In genomic region chr1:182990092-182990762, GRCm38 (mm10) we compare ENCODE assay signal across 10 mouse cellular contexts. TPM values are rescaled to one million over a fixed set of nuclear protein-coding genes. Genes with fewer than 3 reads are reported as not detected.
DNase-seq lines count a peak whose midpoint lies in the region; ATAC-seq and TF ChIP-seq lines count a peak whose summit lies in the region.
"Had no signal": no experiment of that assay in that cellular context is flagged by ENCODE, and none has a peak within 500 bp of the region (broad histone marks: within the 10 kb centered on the region; RNA-seq: fewer than 3 reads in every experiment).

No protein-coding gene starts in this region.

- WGBS in embryonic facial prominence, embryonic 12.5 days, result 79% methylated on average over 14 of the region's 14 CpGs
- 80% methylated on average over 14 of the region's 14 CpGs for WGBS in embryonic facial prominence, embryonic 10.5 days
- 82% methylated on average over 14 of the region's 14 CpGs for WGBS in kidney, embryonic 15.5 days
- 78% methylated on average over 14 of the region's 14 CpGs for WGBS in kidney, adult 2 months

- DNase-seq in embryonic facial prominence, embryonic 10.5 days (ENCODE audit: low spot score), result no peak
- DNase-seq in kidney, adult 2 months, result no peak
- peak; percentile 18 for DNase-seq in thymus, postnatal 4 days
- DNase-seq in thymus, adult 18-20 months, result no peak
- no peak for DNase-seq in frontal cortex, postnatal 36 days (ENCODE audit: low spot score in 2 of 2)
- no peak for DNase-seq in urinary bladder, postnatal 14 days (ENCODE audit: low spot score)

- H3K27ac ChIP-seq in embryonic facial prominence, embryonic 12.5 days, result no peak overlapping the region
- no peak overlapping the region for H3K27ac ChIP-seq in embryonic facial prominence, embryonic 10.5 days (replicated peaks)
- no peak overlapping the region for H3K27ac ChIP-seq in kidney, embryonic 15.5 days
- H3K27ac ChIP-seq in kidney, adult 2 months (ENCODE audit: insufficient read depth, low read depth, low read length), result no peak overlapping the region
- H3K27ac ChIP-seq: liver, embryonic 14.5 days had no signal

- H3K4me3 ChIP-seq in embryonic facial prominence, embryonic 12.5 days, result no peak overlapping the region
- H3K4me3 ChIP-seq in embryonic facial prominence, embryonic 10.5 days, result no peak overlapping the region
- H3K4me3 ChIP-seq in kidney, embryonic 15.5 days (replicated peaks), result no peak overlapping the region
- H3K4me3 ChIP-seq in kidney, adult 2 months (ENCODE audit: insufficient read depth, low read depth, low read length), result no peak overlapping the region

- ATAC-seq in embryonic facial prominence, embryonic 12.5 days (ENCODE audit: insufficient number of reproducible peaks, insufficient read depth, low FRiP score, low TSS enrichment), result 0 out of 2 replicates have a peak, but pooled peaks have one; percentile 69
- 0 out of 2 replicates have a peak, but pooled peaks have one; percentile 40 for ATAC-seq in kidney, embryonic 15.5 days (replicated peaks; ENCODE audit: low FRiP score)
- ATAC-seq: Patski had no signal

- no peaks in the 10 kb centered on the region for H3K27me3 ChIP-seq in embryonic facial prominence, embryonic 12.5 days
- 0 out of 2 replicates have a peak, but pooled peaks cover 4% of the 10 kb centered on the region for H3K27me3 ChIP-seq in embryonic facial prominence, embryonic 10.5 days (replicated peaks; ENCODE audit: low read depth, poor library complexity, severe bottlenecking)
- H3K27me3 ChIP-seq in kidney, embryonic 15.5 days, result no peaks in the 10 kb centered on the region
- H3K27me3 ChIP-seq in kidney, adult 2 months (replicated peaks; ENCODE audit: control insufficient read depth, insufficient read depth, low read length), result no peaks in the 10 kb centered on the region
- H3K27me3 ChIP-seq: Patski had no signal

- TF ChIP-seq POLR2A in kidney, adult 2 months (IDR thresholded peaks at IDR 0.05; ENCODE audit: low read depth, low read length), result no peak

- H3K36me3 ChIP-seq in embryonic facial prominence, embryonic 12.5 days, result no peaks in the 10 kb centered on the region
- H3K36me3 ChIP-seq in embryonic facial prominence, embryonic 10.5 days (replicated peaks), result no peaks in the 10 kb centered on the region
- no peaks in the 10 kb centered on the region for H3K36me3 ChIP-seq in kidney, embryonic 15.5 days
- H3K36me3 ChIP-seq in kidney, adult 2 months (ENCODE audit: control insufficient read depth, insufficient read depth, low read length), result no peaks in the 10 kb centered on the region

- H3K9ac ChIP-seq in embryonic facial prominence, embryonic 12.5 days, result no peak overlapping the region
- H3K9ac ChIP-seq in kidney, embryonic 15.5 days, result no peak overlapping the region
- H3K9ac ChIP-seq: liver, embryonic 14.5 days had no signal

- H3K4me2 ChIP-seq in embryonic facial prominence, embryonic 12.5 days (replicated peaks), result no peak overlapping the region
- no peak overlapping the region for H3K4me2 ChIP-seq in kidney, embryonic 15.5 days

- no peaks in the 10 kb centered on the region for H3K9me3 ChIP-seq in embryonic facial prominence, embryonic 12.5 days
- no peaks in the 10 kb centered on the region for H3K9me3 ChIP-seq in embryonic facial prominence, embryonic 10.5 days
- no peaks in the 10 kb centered on the region for H3K9me3 ChIP-seq in kidney, embryonic 15.5 days (replicated peaks)

- no peaks in the 10 kb centered on the region for H3K4me1 ChIP-seq in embryonic facial prominence, embryonic 12.5 days
- H3K4me1 ChIP-seq in embryonic facial prominence, embryonic 10.5 days, result 0 out of 2 replicates have a peak, but pooled peaks cover 3% of the 10 kb centered on the region
- H3K4me1 ChIP-seq in kidney, embryonic 15.5 days, result peaks cover 8% of the 10 kb centered on the region; the same call in 1 of the 2 replicates
- no peaks in the 10 kb centered on the region for H3K4me1 ChIP-seq in kidney, adult 2 months (ENCODE audit: control insufficient read depth, insufficient read depth, low read length)

- no peak for TF ChIP-seq CTCF in kidney, adult 2 months (conservative IDR thresholded peaks at IDR 0.05; ENCODE audit: insufficient read depth, insufficient read length, low read depth, low read length)

RNA-seq across cellular contexts. Expression of gene Tlr5, which starts 35.6 kb away (rescaled TPM):
- polyA plus RNA-seq in embryonic facial prominence, embryonic 12.5 days (2016; fragmentation: Nextera tagmentation; extraction: Ambion mirVana), result 0.51 and 0.52 TPM in 2 replicates
- polyA plus RNA-seq in embryonic facial prominence, embryonic 10.5 days (2016; fragmentation: Nextera tagmentation; extraction: Ambion mirVana), result 0.15 and 0.37 TPM in 2 replicates
- 1.2 and 1.3 TPM in 2 replicates for polyA plus RNA-seq in kidney, embryonic 15.5 days (2015; fragmentation: Nextera tagmentation; extraction: Ambion mirVana)
- 0.42 and 0.66 TPM in 2 replicates for polyA plus RNA-seq in kidney, adult 2 months (2012; rRNA removed)
- polyA plus RNA-seq: Patski had no signal
